Mouse (Mus musculus): ENCODE results near the gene Zp3. TPM values are rescaled to one million over a fixed set of nuclear protein-coding genes. Genes with fewer than 3 reads are reported as not detected.

Gene Zp3
- polyA plus RNA-seq, 1 experiment from 2014 or later, result not detected

GRCm38 (mm10) chr5:135946621-135947020 is 33.3 kb upstream of the Zp3 start:
- DNase-seq (ENCODE audit: low spot score) (no peak), ATAC-seq (ENCODE audit: low FRiP score, low TSS enrichment) (no peak)
- Histone ChIP-seq H3K4me3 (ENCODE audit: low read depth, low read length) (no peak overlapping the region), H3K9ac (ENCODE audit: low read length) (no peak overlapping the region), H3K4me2 (replicated peaks; ENCODE audit: low read depth) (no peak overlapping the region), H3K4me1 (replicated peaks; ENCODE audit: control insufficient read depth, insufficient read depth) (no peaks in the 10 kb centered on the region), H3K27me3 (ENCODE audit: control insufficient read depth, insufficient read depth, low read length) (no peaks in the 10 kb centered on the region), H3K27ac (replicated peaks) (no peak overlapping the region; the same call in 1 of the 2 replicates), H3K9me3 (ENCODE audit: control insufficient read depth, low read length) (no peaks in the 10 kb centered on the region), H3K36me3 (ENCODE audit: control insufficient read depth, insufficient read depth, low read length) (no peaks in the 10 kb centered on the region)
- TF ChIP-seq CTCF (IDR thresholded peaks at IDR 0.05; ENCODE audit: low read depth) (no peak), EP300 (optimal IDR thresholded peaks at IDR 0.05) (no peak)
- WGBS, result 67% methylated on average over 5 of the region's 5 CpGs

DNA sequence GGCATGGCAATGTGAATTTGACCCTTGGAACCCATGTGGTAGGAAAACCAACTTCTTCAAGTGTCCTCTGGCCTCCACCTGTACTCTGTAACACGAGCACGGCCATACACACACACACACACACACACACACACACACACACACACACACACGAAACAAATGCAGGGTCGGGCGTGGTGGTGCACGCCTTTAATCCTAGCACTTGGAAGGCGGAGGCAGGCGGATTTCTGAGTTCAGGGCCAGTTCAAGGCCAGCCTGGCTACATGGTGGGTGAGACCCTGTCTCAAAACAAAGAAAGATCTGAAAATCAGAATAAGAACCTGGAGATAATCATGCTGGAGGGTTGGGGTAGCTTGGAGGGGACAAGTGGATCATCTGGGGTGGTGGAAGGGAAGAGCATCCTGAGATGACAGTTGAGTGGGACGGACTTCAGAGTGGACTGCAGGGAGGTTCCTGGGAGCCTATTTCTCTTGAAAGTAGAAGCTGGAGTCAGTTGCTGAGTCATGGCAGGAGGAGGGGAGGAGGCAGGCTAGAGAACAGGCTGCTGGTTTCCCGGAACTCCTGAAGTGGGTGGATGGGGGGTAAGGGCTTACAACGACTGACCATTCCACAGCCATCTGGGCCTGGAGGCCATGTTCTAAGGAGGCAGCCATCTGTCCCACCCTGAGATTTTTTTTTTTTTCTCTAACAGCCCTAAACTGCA is 29.0 kb upstream of the Zp3 start:
- peak; percentile 56 for DNase-seq (ENCODE audit: low spot score)
- Histone ChIP-seq H3K27me3 (ENCODE audit: control insufficient read depth, insufficient read depth, low read length) (no peaks in the 10 kb centered on the region), H3K27ac (replicated peaks) (no peak overlapping the region), H3K4me1 (replicated peaks; ENCODE audit: control insufficient read depth, insufficient read depth) (no peaks in the 10 kb centered on the region), H3K4me2 (replicated peaks; ENCODE audit: low read depth) (no peak overlapping the region), H3K4me3 (ENCODE audit: low read depth, low read length) (no peak overlapping the region), H3K36me3 (ENCODE audit: control insufficient read depth, insufficient read depth, low read length) (no peaks in the 10 kb centered on the region), H3K9ac (ENCODE audit: low read length) (no peak overlapping the region), H3K9me3 (ENCODE audit: control insufficient read depth, low read length) (no peaks in the 10 kb centered on the region)
- WGBS, result 67% methylated on average over 11 of the region's 11 CpGs
- ATAC-seq (ENCODE audit: low FRiP score, low TSS enrichment), result peak; percentile 63
- TF ChIP-seq CTCF (IDR thresholded peaks at IDR 0.05; ENCODE audit: low read depth), result no peak
- TF ChIP-seq EP300 (optimal IDR thresholded peaks at IDR 0.05), result no peak

GRCm38 (mm10) chr5:135951660-135952059 is 28.2 kb upstream of the Zp3 start:
- Histone ChIP-seq H3K36me3 (ENCODE audit: control insufficient read depth, insufficient read depth, low read length) (no peaks in the 10 kb centered on the region), H3K9ac (ENCODE audit: low read length) (no peak overlapping the region), H3K27me3 (ENCODE audit: control insufficient read depth, insufficient read depth, low read length) (no peaks in the 10 kb centered on the region), H3K9me3 (ENCODE audit: control insufficient read depth, low read length) (no peaks in the 10 kb centered on the region), H3K27ac (replicated peaks) (no peak overlapping the region), H3K4me1 (replicated peaks; ENCODE audit: control insufficient read depth, insufficient read depth) (no peaks in the 10 kb centered on the region), H3K4me3 (ENCODE audit: low read depth, low read length) (no peak overlapping the region), H3K4me2 (replicated peaks; ENCODE audit: low read depth) (no peak overlapping the region)
- DNase-seq (ENCODE audit: low spot score), result no peak
- TF ChIP-seq CTCF (IDR thresholded peaks at IDR 0.05; ENCODE audit: low read depth) (no peak), EP300 (optimal IDR thresholded peaks at IDR 0.05) (no peak)
- 84% methylated on average over 2 of the region's 2 CpGs for WGBS
- ATAC-seq (ENCODE audit: low FRiP score, low TSS enrichment), result peak; percentile 48; the same call in 1 of the 2 replicates

- no peak overlapping the region for H3K9ac ChIP-seq (ENCODE audit: low read length)
- no peaks in the 10 kb centered on the region for H3K9me3 ChIP-seq (ENCODE audit: control insufficient read depth, low read length)
- H3K27me3 ChIP-seq (ENCODE audit: control insufficient read depth, insufficient read depth, low read length), result no peaks in the 10 kb centered on the region
- no peak overlapping the region for H3K4me2 ChIP-seq (replicated peaks; ENCODE audit: low read depth)
- 78% methylated on average over 2 of the region's 2 CpGs for WGBS
- DNase-seq (ENCODE audit: low spot score), result no peak
- H3K36me3 ChIP-seq (ENCODE audit: control insufficient read depth, insufficient read depth, low read length), result no peaks in the 10 kb centered on the region
- H3K27ac ChIP-seq (replicated peaks), result no peak overlapping the region
- ATAC-seq (ENCODE audit: low FRiP score, low TSS enrichment), result no peak
- TF ChIP-seq CTCF (IDR thresholded peaks at IDR 0.05; ENCODE audit: low read depth), result no peak
- TF ChIP-seq EP300 (optimal IDR thresholded peaks at IDR 0.05), result no peak
- H3K4me1 ChIP-seq (replicated peaks; ENCODE audit: control insufficient read depth, insufficient read depth), result no peaks in the 10 kb centered on the region
- H3K4me3 ChIP-seq (ENCODE audit: low read depth, low read length), result no peak overlapping the region
Measured at GRCm38 (mm10) chr5:135952830-135953229, 27.1 kb upstream of the Zp3 start.

- Histone ChIP-seq H3K9me3 (ENCODE audit: control insufficient read depth, low read length) (no peaks in the 10 kb centered on the region), H3K36me3 (ENCODE audit: control insufficient read depth, insufficient read depth, low read length) (no peaks in the 10 kb centered on the region), H3K27me3 (ENCODE audit: control insufficient read depth, insufficient read depth, low read length) (no peaks in the 10 kb centered on the region), H3K4me2 (replicated peaks; ENCODE audit: low read depth) (peak overlapping the region; percentile 48), H3K27ac (replicated peaks) (peak overlapping the region; percentile 94), H3K4me3 (ENCODE audit: low read depth, low read length) (no peak overlapping the region), H3K4me1 (replicated peaks; ENCODE audit: control insufficient read depth, insufficient read depth) (no peaks in the 10 kb centered on the region; the same call in 1 of the 2 replicates), H3K9ac (ENCODE audit: low read length) (no peak overlapping the region)
- no peak for TF ChIP-seq EP300 (optimal IDR thresholded peaks at IDR 0.05)
- TF ChIP-seq CTCF (IDR thresholded peaks at IDR 0.05; ENCODE audit: low read depth), result no peak
- DNase-seq (ENCODE audit: low spot score) (no peak), ATAC-seq (ENCODE audit: low FRiP score, low TSS enrichment) (no peak)
- 59% methylated on average over 9 of the region's 9 CpGs for WGBS
Measured at GRCm38 (mm10) chr5:135956300-135957206, 23.3 kb upstream of the Zp3 start.
